Mouse (Mus musculus) CH12.LX (cell line): ENCODE measurements around the gene Luc7l3.

Source experiments
- BHLHE40 ChIP-seq: IDR thresholded peaks from 2 replicates; pipeline ENCODE4 v1.6.1; 2011; ENCODE audit warnings: mild to moderate bottlenecking, low read depth, low read length, improper control_type of control experiment
- CTCF ChIP-seq, 2 experiments: IDR thresholded peaks in 1 of 2; conservative IDR thresholded peaks in 1 of 2; 2 replicates each; pipeline ENCODE4 v1.5.1; 2011 to 2012; ENCODE audit warnings: low read depth in 2 of 2, low read length in 2 of 2, improper control_type of control experiment in 1 of 2, inconsistent platforms in 1 of 2, mild to moderate bottlenecking in 1 of 2, moderate library complexity in 1 of 2
- E2F4 ChIP-seq: IDR thresholded peaks from 2 replicates; pipeline ENCODE4 v1.6.1; 2011; ENCODE audit warnings: low read depth, low read length, improper control_type of control experiment; ENCODE audit not compliant: insufficient replicate concordance
- EP300 ChIP-seq: IDR thresholded peaks from 2 replicates; pipeline ENCODE4 v1.6.1; 2011; ENCODE audit warnings: low read length, improper control_type of control experiment
- GABPA ChIP-seq: IDR thresholded peaks from 2 replicates; pipeline ENCODE4 v1.6.1; 2012; ENCODE audit warnings: low read depth, low read length, improper control_type of control experiment, inconsistent platforms; ENCODE audit not compliant: insufficient replicate concordance
- JUN ChIP-seq: IDR thresholded peaks from 2 replicates; pipeline ENCODE4 v1.6.1; 2011; ENCODE audit warnings: low read depth, mild to moderate bottlenecking, low read length, improper control_type of control experiment, moderate library complexity; ENCODE audit not compliant: insufficient read depth
- KAT2A ChIP-seq: IDR thresholded peaks from 2 replicates; pipeline ENCODE4 v1.6.1; 2012; ENCODE audit warnings: low read length, improper control_type of control experiment, inconsistent platforms; ENCODE audit not compliant: insufficient replicate concordance
- NRF1 ChIP-seq: IDR thresholded peaks from 2 replicates; pipeline ENCODE4 v1.6.1; 2014; ENCODE audit warnings: low read depth, mild to moderate bottlenecking, inconsistent platforms, low read length, improper control_type of control experiment, moderate library complexity
- POLR2A ChIP-seq: IDR thresholded peaks from 2 replicates; pipeline ENCODE4 v1.6.1; 2011; ENCODE audit warnings: low read depth, mild to moderate bottlenecking, improper control_type of control experiment, low read length
- ZMIZ1 ChIP-seq: IDR thresholded peaks from 2 replicates; pipeline ENCODE4 v1.6.1; 2012; ENCODE audit warnings: low read depth, mild to moderate bottlenecking, inconsistent platforms, low read length, improper control_type of control experiment
- ZNF384 ChIP-seq: IDR thresholded peaks from 2 replicates; pipeline ENCODE4 v1.6.1; 2012; ENCODE audit warnings: low read depth, low read length, improper control_type of control experiment, inconsistent platforms

DNA sequence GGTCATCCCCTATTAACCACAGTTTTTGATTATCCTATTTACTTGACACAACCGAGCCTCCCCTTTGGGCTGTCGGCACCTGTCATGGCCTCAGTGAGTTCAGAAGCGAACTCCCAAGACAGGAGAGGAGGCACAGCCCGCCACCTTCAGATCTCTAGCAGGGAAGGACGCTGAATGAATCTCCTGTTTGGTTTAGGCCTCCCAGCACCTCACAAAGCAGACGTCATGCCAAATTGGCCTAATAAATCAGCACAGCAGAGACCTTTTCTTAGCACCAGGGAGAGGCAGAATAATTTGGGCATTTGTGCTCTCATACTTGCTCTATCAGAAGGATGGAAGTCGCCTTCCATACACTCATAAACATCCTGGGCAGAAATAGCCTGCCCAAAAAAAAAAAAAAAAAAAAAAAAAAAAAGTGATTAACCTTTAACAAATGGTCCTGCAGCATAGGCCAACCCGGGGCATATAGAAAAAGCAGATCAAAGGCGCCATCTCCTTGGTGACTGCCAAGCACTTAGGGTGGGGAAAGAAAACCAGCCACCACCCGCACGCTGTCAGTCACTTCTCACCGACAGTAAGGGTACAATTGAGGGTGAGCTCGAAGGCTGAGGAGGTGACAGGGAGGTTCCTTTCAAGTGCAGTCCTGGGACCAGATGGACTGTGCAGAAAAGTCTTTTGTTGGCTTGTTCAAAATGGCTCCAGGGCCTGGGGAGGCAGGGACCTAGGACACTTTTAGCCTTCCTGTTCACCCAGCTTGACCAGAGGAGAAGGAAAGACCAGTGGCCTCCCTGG, 20.5 kb upstream of the Luc7l3 start:
- TF ChIP-seq CTCF (conservative IDR thresholded peaks at IDR 0.05 in 1 of 2, IDR thresholded peaks at IDR 0.05 in 1 of 2; ENCODE audit: low read depth in 2 of 2, low read length in 2 of 2) = no peak
- TF ChIP-seq POLR2A = no peak; the same call in 1 of the 2 replicates
- no peak for TF ChIP-seq GABPA
- TF ChIP-seq ZNF384 = peak; percentile 29; the same call in 1 of the 2 replicates
- TF ChIP-seq EP300 = no peak
- no peak for TF ChIP-seq ZMIZ1
- TF ChIP-seq JUN = no peak
- no peak for TF ChIP-seq KAT2A
- TF ChIP-seq NRF1 = no peak
- no peak for TF ChIP-seq BHLHE40
- no peak for TF ChIP-seq E2F4
